Comparison of ENCODE assay signal across 12 mouse cellular contexts in genomic region chr10:28155688-28156685, GRCm38 (mm10).
DNase-seq lines count a peak whose midpoint lies in the region; ATAC-seq and TF ChIP-seq lines count a peak whose summit lies in the region.
"Had no signal": no experiment of that assay in that cellular context is flagged by ENCODE, and none has a peak within 500 bp of the region (broad histone marks: within the 10 kb centered on the region; RNA-seq: fewer than 3 reads in every experiment).

No protein-coding gene starts in this region.

- peak; percentile 28 to 35 for DNase-seq in layer of hippocampus, postnatal 10 days (ENCODE audit: low spot score in 2 of 2)
- no peak for DNase-seq in layer of hippocampus, adult 18-20 months (ENCODE audit: low spot score in 2 of 2)
- DNase-seq in gonadal fat pad, adult 2 months (ENCODE audit: low read depth) = peak; percentile 94
- DNase-seq in midbrain, postnatal 0 days (ENCODE audit: low spot score) = peak; percentile 35
- no peak for DNase-seq in ovary, postnatal 14 days (ENCODE audit: low spot score)
- no peak for DNase-seq in heart, adult 2 months
- DNase-seq: right cerebral cortex, postnatal 14 days; thymus, adult 2 months had no signal

- peak overlapping the region; percentile 32 for H3K4me2 ChIP-seq in embryonic facial prominence, embryonic 15.5 days (replicated peaks)
- H3K4me2 ChIP-seq in midbrain, postnatal 0 days (ENCODE audit: low read depth, low read length, poor library complexity, severe bottlenecking) = peak overlapping the region; percentile 32
- H3K4me2 ChIP-seq: lung, embryonic 15.5 days had no signal

- TF ChIP-seq POLR2A in heart, adult 2 months (IDR thresholded peaks at IDR 0.05; ENCODE audit: insufficient read depth, low read depth, low read length) = no peak

- 0 out of 2 replicates have a peak overlapping the region, but pooled peaks have one; percentile 2 for H3K27ac ChIP-seq in embryonic facial prominence, embryonic 15.5 days (replicated peaks)
- no peak overlapping the region for H3K27ac ChIP-seq in midbrain, postnatal 0 days (ENCODE audit: low read depth, low read length)
- no peak overlapping the region for H3K27ac ChIP-seq in heart, adult 2 months
- H3K27ac ChIP-seq: heart, embryonic 10.5 days; lung, embryonic 15.5 days had no signal

- 51% methylated on average over 20 of the region's 20 CpGs for WGBS in embryonic facial prominence, embryonic 15.5 days
- WGBS in midbrain, postnatal 0 days = 60% methylated on average over 20 of the region's 20 CpGs
- WGBS in heart, adult 2 months = 89% methylated on average over 20 of the region's 20 CpGs

- no peak overlapping the region for H3K9ac ChIP-seq in embryonic facial prominence, embryonic 15.5 days
- no peak overlapping the region for H3K9ac ChIP-seq in midbrain, postnatal 0 days (replicated peaks; ENCODE audit: low read length, poor library complexity, severe bottlenecking)
- no peak overlapping the region for H3K9ac ChIP-seq in heart, adult 2 months (ENCODE audit: low read depth, low read length)
- H3K9ac ChIP-seq: lung, embryonic 15.5 days had no signal

- no peaks in the 10 kb centered on the region for H3K36me3 ChIP-seq in embryonic facial prominence, embryonic 15.5 days
- no peaks in the 10 kb centered on the region for H3K36me3 ChIP-seq in midbrain, postnatal 0 days (ENCODE audit: insufficient read depth, low read length)
- no peaks in the 10 kb centered on the region for H3K36me3 ChIP-seq in heart, adult 2 months (ENCODE audit: control insufficient read depth, insufficient read depth, low read length)
- H3K36me3 ChIP-seq: heart, embryonic 10.5 days; lung, embryonic 15.5 days had no signal

- no peak for TF ChIP-seq EP300 in heart, adult 2 months (IDR thresholded peaks at IDR 0.05; ENCODE audit: insufficient read depth, low read depth, low read length)

- peak; percentile 54; the same call in 1 of the 2 replicates for ATAC-seq in embryonic facial prominence, embryonic 15.5 days (ENCODE audit: insufficient number of reproducible peaks, low FRiP score, low TSS enrichment, low read depth)
- ATAC-seq in midbrain, postnatal 0 days (ENCODE audit: low FRiP score) = peak; percentile 68

- no peaks in the 10 kb centered on the region for H3K9me3 ChIP-seq in embryonic facial prominence, embryonic 15.5 days (replicated peaks)
- no peaks in the 10 kb centered on the region for H3K9me3 ChIP-seq in midbrain, postnatal 0 days (ENCODE audit: low read length)
- H3K9me3 ChIP-seq: heart, embryonic 10.5 days; lung, embryonic 15.5 days had no signal

- no peaks in the 10 kb centered on the region for H3K79me2 ChIP-seq in heart, adult 2 months (replicated peaks; ENCODE audit: control insufficient read depth, insufficient read depth, low read length)

- H3K27me3 ChIP-seq in embryonic facial prominence, embryonic 15.5 days = no peaks in the 10 kb centered on the region
- no peaks in the 10 kb centered on the region for H3K27me3 ChIP-seq in midbrain, postnatal 0 days (ENCODE audit: insufficient read depth, low read length)
- H3K27me3 ChIP-seq in heart, adult 2 months (ENCODE audit: control insufficient read depth, insufficient read depth, low read length) = no peaks in the 10 kb centered on the region
- H3K27me3 ChIP-seq: lung, embryonic 15.5 days had no signal

- intact Hi-C loops in heart, adult 2 months (cut with DNase I) = no loop called here

- H3K4me1 ChIP-seq in embryonic facial prominence, embryonic 15.5 days = no peaks in the 10 kb centered on the region
- no peaks in the 10 kb centered on the region for H3K4me1 ChIP-seq in midbrain, postnatal 0 days (ENCODE audit: insufficient read depth, low read length)
- H3K4me1 ChIP-seq in heart, adult 2 months (ENCODE audit: control insufficient read depth, insufficient read depth, low read length) = no peaks in the 10 kb centered on the region
- H3K4me1 ChIP-seq: heart, embryonic 10.5 days had no signal

- no peak for TF ChIP-seq CTCF in midbrain, postnatal 0 days (IDR thresholded peaks at IDR 0.05)
- TF ChIP-seq CTCF in heart, adult 2 months (IDR thresholded peaks at IDR 0.05) = no peak

- no peak overlapping the region for H3K4me3 ChIP-seq in embryonic facial prominence, embryonic 15.5 days (replicated peaks)
- no peak overlapping the region for H3K4me3 ChIP-seq in midbrain, postnatal 0 days (ENCODE audit: low read depth, low read length)
- H3K4me3 ChIP-seq in heart, adult 2 months = no peak overlapping the region
- H3K4me3 ChIP-seq: erythroblast, embryonic 14.5 days; heart, embryonic 10.5 days; lung, embryonic 15.5 days had no signal

Comparison
In these comparisons a context has a peak if more than half of its experiments do, and no peak if none do; other contexts are left out.
1. DNase-seq: peak in layer of hippocampus, postnatal 10 days (2 of 2), gonadal fat pad, adult 2 months (single experiment) and midbrain, postnatal 0 days (single experiment); none in layer of hippocampus, adult 18-20 months (0 of 2), ovary, postnatal 14 days (single experiment) and heart, adult 2 months (0 of 2).